Mouse (Mus musculus): ENCODE data around the gene Diaph2.

- TF ChIP-seq CTCF (IDR thresholded peaks at IDR 0.05; ENCODE audit: low read depth, low read length) (no peak), POLR2A (IDR thresholded peaks at IDR 0.05; ENCODE audit: extremely low read depth, insufficient read depth, low read length) (no peak)
These were observed 659.4 kb downstream of the Diaph2 start for GRCm38 (mm10) chrX:130408985-130409384.

All from liver, adult 2 months (tissue).